Mouse (Mus musculus) E14TG2a.4 (cell line): ENCODE data around the gene Gm8267.

ENCODE experiments used
- CTCF ChIP-seq: conservative IDR thresholded peaks from 2 replicates; pipeline ENCODE4 v1.5.1; 2014; ENCODE audit warnings: low read length
- NANOG ChIP-seq: IDR thresholded peaks from 2 replicates; pipeline ENCODE4 v1.6.1; 2014; ENCODE audit warnings: borderline replicate concordance, low read length, mixed read lengths

GRCm38 (mm10) chr14:44750240-44750639 lies at the start of gene Gm8267:
- TF ChIP-seq CTCF (no peak), NANOG (no peak)
